Mouse (Mus musculus) MEL (cell line): ENCODE measurements around the gene Acox3.

Experiments used
- CHD1 ChIP-seq: IDR thresholded peaks from 2 replicates; pipeline ENCODE4 v1.6.1; 2012; ENCODE audit warnings: low read depth, mild to moderate bottlenecking, inconsistent platforms, low read length, improper control_type of control experiment
- CTCF ChIP-seq, 3 experiments: IDR thresholded peaks in 2 of 3; conservative IDR thresholded peaks in 1 of 3; 2 replicates each; pipeline ENCODE4 v1.5.1; 2011 to 2012; ENCODE audit warnings: low read length in 3 of 3, low read depth in 2 of 3, mild to moderate bottlenecking in 2 of 3, improper control_type of control experiment in 1 of 3, inconsistent platforms in 1 of 3, mixed read lengths in 1 of 3, moderate library complexity in 1 of 3; ENCODE audit not compliant: control insufficient read depth in 1 of 3, insufficient read depth in 1 of 3, poor library complexity in 1 of 3, severe bottlenecking in 1 of 3
- GABPA ChIP-seq: IDR thresholded peaks from 2 replicates; pipeline ENCODE4 v1.6.1; 2012; ENCODE audit warnings: low read depth, mild to moderate bottlenecking, inconsistent platforms, low read length, improper control_type of control experiment, moderate library complexity
- GATA1 ChIP-seq: IDR thresholded peaks from 2 replicates; pipeline ENCODE4 v1.6.1; 2011; ENCODE audit warnings: low read depth, low read length, improper control_type of control experiment
- HCFC1 ChIP-seq: IDR thresholded peaks from 2 replicates; pipeline ENCODE4 v1.6.1; 2012; ENCODE audit warnings: low read depth, mild to moderate bottlenecking, inconsistent platforms, low read length, improper control_type of control experiment, moderate library complexity
- NRF1 ChIP-seq: IDR thresholded peaks from 2 replicates; pipeline ENCODE4 v1.6.1; 2014; ENCODE audit warnings: low read depth, mild to moderate bottlenecking, inconsistent platforms, low read length, improper control_type of control experiment, moderate library complexity; ENCODE audit not compliant: poor library complexity, insufficient read depth, severe bottlenecking
- TAL1 ChIP-seq: IDR thresholded peaks from 2 replicates; pipeline ENCODE4 v1.6.1; 2012; ENCODE audit warnings: mild to moderate bottlenecking, inconsistent platforms, low read length, moderate library complexity, mixed read lengths
- ZC3H11A ChIP-seq: IDR thresholded peaks from 2 replicates; pipeline ENCODE4 v1.6.1; 2012; ENCODE audit warnings: low read depth, mild to moderate bottlenecking, inconsistent platforms, low read length, improper control_type of control experiment

DNA sequence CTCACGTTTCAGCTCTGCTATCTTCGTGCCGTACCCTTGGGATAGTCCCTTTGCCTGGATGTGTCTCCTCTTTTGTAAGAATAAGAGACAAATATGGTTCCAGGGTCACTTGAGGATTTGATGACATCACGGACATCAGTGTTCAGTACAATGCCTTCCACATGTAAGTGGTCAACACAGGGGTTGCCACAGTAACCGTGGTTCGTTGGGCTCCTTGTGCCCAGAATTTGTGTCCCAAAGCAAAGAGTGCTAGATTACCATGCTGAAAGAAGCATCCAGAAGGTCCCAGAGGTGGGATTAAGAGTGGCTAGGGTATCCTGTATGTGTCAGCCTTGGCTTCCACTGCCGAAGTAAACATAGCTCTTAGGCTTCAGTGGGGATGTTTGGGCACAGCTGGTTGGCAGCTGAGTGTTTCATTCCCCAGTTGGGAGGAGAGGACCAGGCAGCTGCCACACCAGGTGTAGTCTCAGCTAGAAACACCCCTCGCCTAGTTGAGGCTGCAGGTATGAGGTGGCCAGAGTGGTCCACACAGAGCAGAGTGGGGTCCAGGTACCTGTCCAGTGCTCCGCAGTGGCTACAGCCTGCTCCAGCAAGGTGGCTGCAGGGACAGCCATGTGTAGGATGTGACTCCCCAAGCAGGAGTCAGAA is 60.7 kb downstream of the Acox3 start:
- TF ChIP-seq HCFC1 (no peak), NRF1 (no peak), CTCF (IDR thresholded peaks at IDR 0.05 in 2 of 3, conservative IDR thresholded peaks at IDR 0.05 in 1 of 3; ENCODE audit: control insufficient read depth in 1 of 3, insufficient read depth in 1 of 3, low read depth in 2 of 3, low read length in 3 of 3, poor library complexity in 1 of 3, severe bottlenecking in 1 of 3) (no peak), GATA1 (no peak), GABPA (no peak), CHD1 (no peak), TAL1 (no peak), ZC3H11A (no peak)
